Mouse (Mus musculus): ENCODE data around the gene Mark4. TPM values are rescaled to one million over a fixed set of nuclear protein-coding genes. Genes with fewer than 3 reads are reported as not detected.

The Mark4 gene
- polyA plus RNA-seq, 1 experiment from 2014 or later, result 7.9 TPM

DNA sequence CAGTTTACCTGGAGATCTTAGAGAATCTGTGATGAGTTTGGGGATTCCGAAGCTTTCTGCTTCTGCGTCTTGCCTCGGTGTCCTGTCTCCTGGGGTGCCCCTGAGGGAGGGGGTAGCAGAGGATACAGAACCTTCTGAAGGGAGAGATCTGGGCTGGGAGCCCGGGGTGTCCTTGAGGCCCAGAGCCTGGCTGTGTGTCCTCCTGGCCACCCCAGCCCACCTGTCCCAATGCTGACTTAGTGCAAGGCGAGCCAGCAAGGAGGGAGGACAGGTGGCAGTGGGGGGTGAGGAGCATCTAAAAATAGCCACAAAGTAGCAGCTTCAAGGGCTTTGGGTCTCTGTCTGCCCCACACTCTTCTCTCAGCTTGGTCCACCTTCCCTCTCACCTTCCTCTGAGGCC, 46.8 kb downstream of the Mark4 start:
- no peak overlapping the region for H3K4me2 ChIP-seq (ENCODE audit: low read length)
- DNase-seq (ENCODE audit: low spot score) (no peak), ATAC-seq (replicated peaks; ENCODE audit: low FRiP score, low read depth) (no peak)
- H3K9me3 ChIP-seq (replicated peaks; ENCODE audit: low read length), result no peaks in the 10 kb centered on the region
- no peak for TF ChIP-seq CTCF (IDR thresholded peaks at IDR 0.05; ENCODE audit: low read depth)
- no peaks in the 10 kb centered on the region for H3K4me1 ChIP-seq (replicated peaks; ENCODE audit: insufficient read depth, low read length)
- no peaks in the 10 kb centered on the region for H3K27me3 ChIP-seq (ENCODE audit: insufficient read depth, low read length)
- H3K4me3 ChIP-seq (replicated peaks; ENCODE audit: low read depth, low read length), result no peak overlapping the region
- no peak overlapping the region for H3K27ac ChIP-seq
- no peaks in the 10 kb centered on the region for H3K36me3 ChIP-seq (ENCODE audit: insufficient read depth, low read length)
- WGBS, result 69% methylated on average over 5 of the region's 5 CpGs
- H3K9ac ChIP-seq (ENCODE audit: low read depth, low read length), result no peak overlapping the region

DNA sequence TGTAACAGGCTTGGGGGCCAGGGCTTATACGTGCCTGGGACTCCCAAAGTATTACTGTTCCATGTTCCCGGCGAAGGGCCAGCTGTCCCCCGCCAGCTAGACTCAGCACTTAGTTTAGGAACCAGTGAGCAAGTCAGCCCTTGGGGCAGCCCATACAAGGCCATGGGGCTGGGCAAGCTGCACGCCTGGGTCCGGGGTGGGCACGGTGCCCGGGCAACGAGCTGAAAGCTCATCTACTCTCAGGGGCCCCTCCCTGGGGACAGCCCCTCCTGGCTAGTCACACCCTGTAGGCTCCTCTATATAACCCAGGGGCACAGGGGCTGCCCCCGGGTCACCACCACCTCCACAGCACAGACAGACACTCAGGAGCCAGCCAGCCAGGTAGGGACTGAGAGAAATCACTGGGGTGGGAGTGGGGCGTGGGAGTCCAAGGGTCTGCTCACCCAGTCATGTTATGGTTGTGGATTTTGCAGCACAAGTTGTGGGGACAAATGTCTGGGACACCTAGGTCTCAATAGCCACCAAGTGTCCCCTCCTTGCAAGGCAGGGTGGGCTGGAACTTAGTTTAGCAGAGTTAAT, 47.8 kb downstream of the Mark4 start:
- no peak for ATAC-seq (replicated peaks; ENCODE audit: low FRiP score, low read depth)
- H3K27ac ChIP-seq, result no peak overlapping the region
- H3K4me2 ChIP-seq (ENCODE audit: low read length), result no peak overlapping the region
- 70% methylated on average over 11 of the region's 11 CpGs for WGBS
- no peak overlapping the region for H3K9ac ChIP-seq (ENCODE audit: low read depth, low read length)
- no peaks in the 10 kb centered on the region for H3K36me3 ChIP-seq (ENCODE audit: insufficient read depth, low read length)
- DNase-seq (ENCODE audit: low spot score), result no peak
- no peak for TF ChIP-seq CTCF (IDR thresholded peaks at IDR 0.05; ENCODE audit: low read depth)
- no peaks in the 10 kb centered on the region for H3K4me1 ChIP-seq (replicated peaks; ENCODE audit: insufficient read depth, low read length)
- no peak overlapping the region for H3K4me3 ChIP-seq (replicated peaks; ENCODE audit: low read depth, low read length)
- H3K27me3 ChIP-seq (ENCODE audit: insufficient read depth, low read length), result no peaks in the 10 kb centered on the region
- no peaks in the 10 kb centered on the region for H3K9me3 ChIP-seq (replicated peaks; ENCODE audit: low read length)

DNA sequence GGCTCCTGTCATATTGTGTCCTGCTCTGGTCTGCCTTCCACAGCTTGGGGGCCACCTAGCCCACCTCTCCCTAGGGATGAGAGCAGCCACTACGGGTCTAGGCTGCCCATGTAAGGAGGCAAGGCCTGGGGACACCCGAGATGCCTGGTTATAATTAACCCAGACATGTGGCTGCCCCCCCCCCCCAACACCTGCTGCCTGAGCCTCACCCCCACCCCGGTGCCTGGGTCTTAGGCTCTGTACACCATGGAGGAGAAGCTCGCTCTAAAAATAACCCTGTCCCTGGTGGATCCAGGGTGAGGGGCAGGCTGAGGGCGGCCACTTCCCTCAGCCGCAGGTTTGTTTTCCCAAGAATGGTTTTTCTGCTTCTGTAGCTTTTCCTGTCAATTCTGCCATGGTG, 48.9 kb downstream of the Mark4 start:
- H3K27me3 ChIP-seq (ENCODE audit: insufficient read depth, low read length), result no peaks in the 10 kb centered on the region
- 20% methylated on average over 6 of the region's 6 CpGs for WGBS
- H3K4me1 ChIP-seq (replicated peaks; ENCODE audit: insufficient read depth, low read length), result no peaks in the 10 kb centered on the region
- H3K36me3 ChIP-seq (ENCODE audit: insufficient read depth, low read length), result no peaks in the 10 kb centered on the region
- TF ChIP-seq CTCF (IDR thresholded peaks at IDR 0.05; ENCODE audit: low read depth), result no peak
- no peak overlapping the region for H3K4me3 ChIP-seq (replicated peaks; ENCODE audit: low read depth, low read length)
- ATAC-seq (replicated peaks; ENCODE audit: low FRiP score, low read depth) (0 out of 2 replicates have a peak, but pooled peaks have one; percentile 25), DNase-seq (ENCODE audit: low spot score) (no peak)
- no peak overlapping the region for H3K9ac ChIP-seq (ENCODE audit: low read depth, low read length)
- no peaks in the 10 kb centered on the region for H3K9me3 ChIP-seq (replicated peaks; ENCODE audit: low read length)
- no peak overlapping the region for H3K4me2 ChIP-seq (ENCODE audit: low read length)
- H3K27ac ChIP-seq, result no peak overlapping the region

DNA sequence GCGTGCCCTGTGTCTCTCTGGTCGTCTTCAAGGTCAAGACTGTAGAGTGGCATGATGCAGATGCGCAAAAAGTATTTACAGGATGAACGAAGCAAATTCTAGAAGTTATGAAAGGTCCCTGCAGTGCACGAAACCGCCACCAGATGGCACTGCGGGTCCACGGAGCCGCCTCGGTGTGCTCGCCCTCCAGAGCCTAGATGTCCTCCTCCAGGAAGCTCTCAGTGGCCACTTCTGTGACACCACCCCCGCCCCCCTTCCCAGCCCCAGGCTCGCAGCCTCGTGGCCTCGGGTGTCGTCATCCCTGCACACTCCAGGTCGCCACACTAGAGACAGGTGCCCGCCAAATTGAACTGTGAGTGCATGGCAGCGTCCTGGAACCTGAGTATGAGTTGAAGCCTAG, 53.2 kb downstream of the Mark4 start:
- 4% methylated on average over 19 of the region's 19 CpGs for WGBS
- Histone ChIP-seq H3K9me3 (replicated peaks; ENCODE audit: low read length) (no peaks in the 10 kb centered on the region), H3K36me3 (ENCODE audit: insufficient read depth, low read length) (no peaks in the 10 kb centered on the region), H3K27me3 (ENCODE audit: insufficient read depth, low read length) (no peaks in the 10 kb centered on the region; the same call in 1 of the 2 replicates), H3K9ac (ENCODE audit: low read depth, low read length) (no peak overlapping the region), H3K4me3 (replicated peaks; ENCODE audit: low read depth, low read length) (no peak overlapping the region), H3K4me1 (replicated peaks; ENCODE audit: insufficient read depth, low read length) (0 out of 2 replicates have a peak, but pooled peaks cover 4% of the 10 kb centered on the region), H3K4me2 (ENCODE audit: low read length) (no peak overlapping the region), H3K27ac (no peak overlapping the region)
- ATAC-seq (replicated peaks; ENCODE audit: low FRiP score, low read depth) (peak; percentile 63; the same call in 1 of the 2 replicates), DNase-seq (ENCODE audit: low spot score) (peak; percentile 85)
- peak; percentile 95 for TF ChIP-seq CTCF (IDR thresholded peaks at IDR 0.05; ENCODE audit: low read depth)

DNA sequence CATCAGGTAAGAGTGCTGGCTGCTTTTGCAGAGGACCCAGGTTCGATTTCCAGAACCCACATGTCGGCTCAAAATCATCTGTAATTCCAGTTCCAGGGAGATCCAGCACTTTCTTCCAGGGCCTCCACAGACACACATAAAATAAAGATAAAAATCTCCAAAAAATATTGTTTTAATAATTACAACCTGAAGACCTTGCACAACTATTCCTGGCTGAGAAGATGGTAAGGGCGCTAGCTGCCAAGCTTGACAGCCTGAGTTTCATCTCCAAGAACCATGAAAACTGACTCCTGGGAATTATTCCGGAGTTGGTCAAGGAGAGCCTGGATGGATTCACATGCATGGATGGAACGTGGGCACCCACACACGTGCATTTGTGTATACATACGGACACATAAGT, 54.1 kb downstream of the Mark4 start, which contains the start of gene Ckm:
Ckm (plus strand) TSS at position 301 of the 400 bp plus-strand sequence.
- Histone ChIP-seq H3K4me1 (replicated peaks; ENCODE audit: insufficient read depth, low read length) (0 out of 2 replicates have a peak, but pooled peaks cover 4% of the 10 kb centered on the region), H3K9ac (ENCODE audit: low read depth, low read length) (peak within 1 kb of the TSS; percentile 36), H3K4me3 (replicated peaks; ENCODE audit: low read depth, low read length) (peak within 1 kb of the TSS; percentile 52), H3K4me2 (ENCODE audit: low read length) (peak within 1 kb of the TSS; percentile 88), H3K9me3 (replicated peaks; ENCODE audit: low read length) (no peaks in the 10 kb centered on the region), H3K27me3 (ENCODE audit: insufficient read depth, low read length) (no peaks in the 10 kb centered on the region; the same call in 1 of the 2 replicates), H3K27ac (no peak within 1 kb of the TSS), H3K36me3 (ENCODE audit: insufficient read depth, low read length) (no peaks in the 10 kb centered on the region)
- 47% methylated on average over 7 of the region's 7 CpGs for WGBS
- TF ChIP-seq CTCF (IDR thresholded peaks at IDR 0.05; ENCODE audit: low read depth), result no peak
- DNase-seq (ENCODE audit: low spot score), result no peak
- no peak for ATAC-seq (replicated peaks; ENCODE audit: low FRiP score, low read depth)

DNA sequence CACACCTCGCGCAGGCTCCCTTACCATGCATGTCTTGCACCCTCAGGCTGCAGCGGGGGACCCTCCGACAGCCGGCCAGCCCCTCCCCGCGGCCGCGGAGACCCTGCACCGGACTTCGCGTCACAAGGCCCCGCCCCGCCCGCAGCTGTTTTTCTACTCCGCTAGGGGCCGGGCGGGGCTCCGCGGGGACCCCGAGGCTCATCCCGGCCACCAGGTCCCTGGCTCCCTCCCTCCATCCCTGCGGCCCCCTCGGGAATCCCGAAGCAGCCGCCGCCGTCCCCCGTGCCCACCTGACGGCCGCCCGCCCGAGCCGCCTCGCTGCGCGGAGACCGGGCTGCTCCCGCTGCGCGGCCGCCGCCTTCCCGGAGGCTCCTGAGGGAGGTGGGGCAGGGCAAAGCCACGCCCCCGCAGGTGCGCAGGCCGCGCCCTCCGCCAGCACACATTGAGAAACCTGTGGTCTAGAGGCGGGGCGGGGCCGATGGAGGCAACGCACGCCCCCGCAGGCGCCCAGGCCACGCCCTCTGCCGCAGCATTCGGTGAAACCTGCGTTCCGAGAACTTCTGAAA, 54.8 kb downstream of the Mark4 start, which contains the start of gene Klc3:
Klc3 (minus strand) TSS at position 374 of the 566 bp plus-strand sequence.
- peak within 1 kb of the TSS; percentile 36 for H3K9ac ChIP-seq (ENCODE audit: low read depth, low read length)
- DNase-seq (ENCODE audit: low spot score) (peak; percentile 61), ATAC-seq (replicated peaks; ENCODE audit: low FRiP score, low read depth) (peak; percentile 63)
- no peaks in the 10 kb centered on the region; the same call in 1 of the 2 replicates for H3K27me3 ChIP-seq (ENCODE audit: insufficient read depth, low read length)
- H3K27ac ChIP-seq, result no peak within 1 kb of the TSS
- H3K4me3 ChIP-seq (replicated peaks; ENCODE audit: low read depth, low read length), result peak within 1 kb of the TSS; percentile 52
- WGBS, result under 1% methylated on average over 60 of the region's 62 CpGs
- H3K4me2 ChIP-seq (ENCODE audit: low read length), result peak within 1 kb of the TSS; percentile 88
- no peaks in the 10 kb centered on the region for H3K36me3 ChIP-seq (ENCODE audit: insufficient read depth, low read length)
- H3K4me1 ChIP-seq (replicated peaks; ENCODE audit: insufficient read depth, low read length), result 0 out of 2 replicates have a peak, but pooled peaks cover 4% of the 10 kb centered on the region
- H3K9me3 ChIP-seq (replicated peaks; ENCODE audit: low read length), result no peaks in the 10 kb centered on the region
- no peak for TF ChIP-seq CTCF (IDR thresholded peaks at IDR 0.05; ENCODE audit: low read depth)

All from kidney, postnatal 0 days (tissue).